Mouse (Mus musculus): ENCODE results near the gene Ttll1. TPM values are rescaled to one million over a fixed set of nuclear protein-coding genes. Genes with fewer than 3 reads are reported as not detected.
"Not testable (repeated sequence)": the region's sequence is repeated elsewhere in the genome, so short reads cannot be mapped to it uniquely, and the experiment has no call there.

Ttll1 gene
- polyA plus RNA-seq, 1 experiment from 2014 or later, result 13.8 TPM

- ATAC-seq (no peak), DNase-seq (ENCODE audit: low spot score) (no peak)
- no peak overlapping the region for H3K4me3 ChIP-seq (ENCODE audit: low read depth, low read length)
- H3K9me3 ChIP-seq (ENCODE audit: low read length), result no peaks in the 10 kb centered on the region
- no peaks in the 10 kb centered on the region for H3K36me3 ChIP-seq (ENCODE audit: insufficient read depth, low read length)
- no peak overlapping the region for H3K27ac ChIP-seq (ENCODE audit: low read length)
- no peak overlapping the region for H3K9ac ChIP-seq (replicated peaks; ENCODE audit: low read depth)
- H3K4me1 ChIP-seq (ENCODE audit: insufficient read depth, low read depth, low read length), result no peaks in the 10 kb centered on the region
- 47% methylated on average over 4 of the region's 4 CpGs for WGBS
- H3K27me3 ChIP-seq (replicated peaks; ENCODE audit: insufficient read depth, low read length), result no peaks in the 10 kb centered on the region
- no peak overlapping the region for H3K4me2 ChIP-seq (replicated peaks; ENCODE audit: low read depth, low read length)
- TF ChIP-seq CTCF (IDR thresholded peaks at IDR 0.05) (no peak), EP300 (IDR thresholded peaks at IDR 0.05) (no peak)
Observed at GRCm38 (mm10) chr15:83466331-83466730, 44.4 kb downstream of the Ttll1 start.

- Histone ChIP-seq H3K9me3 (ENCODE audit: low read length) (no peaks in the 10 kb centered on the region), H3K27me3 (replicated peaks; ENCODE audit: insufficient read depth, low read length) (no peaks in the 10 kb centered on the region), H3K9ac (replicated peaks; ENCODE audit: low read depth) (no peak overlapping the region), H3K4me2 (replicated peaks; ENCODE audit: low read depth, low read length) (0 out of 2 replicates have a peak overlapping the region, but pooled peaks have one; percentile 5), H3K27ac (ENCODE audit: low read length) (no peak overlapping the region), H3K4me3 (ENCODE audit: low read depth, low read length) (no peak overlapping the region), H3K4me1 (ENCODE audit: insufficient read depth, low read depth, low read length) (no peaks in the 10 kb centered on the region), H3K36me3 (ENCODE audit: insufficient read depth, low read length) (no peaks in the 10 kb centered on the region)
- TF ChIP-seq CTCF (IDR thresholded peaks at IDR 0.05) (peak; percentile 59), EP300 (IDR thresholded peaks at IDR 0.05) (no peak)
- whole genome bisulfite sequencing, result 71% methylated on average over 19 of the region's 19 CpGs
- no peak for DNase-seq (ENCODE audit: low spot score)
- ATAC-seq, result peak; percentile 29
Observed at GRCm38 (mm10) chr15:83464905-83465650, 45.6 kb downstream of the Ttll1 start.

GRCm38 (mm10) chr15:83464083-83464904 is 46.4 kb downstream of the Ttll1 start, which contains the start of gene Pacsin2:
Gene Pacsin2, minus strand, starts transcription at chr15:83464606.
- H3K4me1 ChIP-seq (ENCODE audit: insufficient read depth, low read depth, low read length), result no peaks in the 10 kb centered on the region
- ATAC-seq, result peak; percentile 99

GRCm38 (mm10) chr15:83463369-83464082 is 47.2 kb downstream of the Ttll1 start:
- H3K9me3 ChIP-seq (ENCODE audit: low read length), result no peaks in the 10 kb centered on the region
- H3K4me1 ChIP-seq (ENCODE audit: insufficient read depth, low read depth, low read length), result no peaks in the 10 kb centered on the region
- H3K9ac ChIP-seq (replicated peaks; ENCODE audit: low read depth), result peak overlapping the region; percentile 82
- WGBS, result 6% methylated on average over 17 of the region's 17 CpGs
- DNase-seq (ENCODE audit: low spot score) (peak; percentile 41), ATAC-seq (no peak)
- H3K27ac ChIP-seq (ENCODE audit: low read length), result peak overlapping the region; percentile 90
- H3K27me3 ChIP-seq (replicated peaks; ENCODE audit: insufficient read depth, low read length), result no peaks in the 10 kb centered on the region
- peak overlapping the region; percentile 75 for H3K4me3 ChIP-seq (ENCODE audit: low read depth, low read length)
- TF ChIP-seq EP300 (IDR thresholded peaks at IDR 0.05), result no peak
- TF ChIP-seq CTCF (IDR thresholded peaks at IDR 0.05), result no peak
- H3K36me3 ChIP-seq (ENCODE audit: insufficient read depth, low read length), result no peaks in the 10 kb centered on the region
- H3K4me2 ChIP-seq (replicated peaks; ENCODE audit: low read depth, low read length), result peak overlapping the region; percentile 91

More at GRCm38 (mm10) chr15:83464083-83464904, 46.4 kb downstream of the Ttll1 start, which contains the start of gene Pacsin2:
- peak within 1 kb of the TSS; percentile 75 for H3K4me3 ChIP-seq (ENCODE audit: low read depth, low read length)
- no peaks in the 10 kb centered on the region for H3K27me3 ChIP-seq (replicated peaks; ENCODE audit: insufficient read depth, low read length)
- no peaks in the 10 kb centered on the region for H3K9me3 ChIP-seq (ENCODE audit: low read length)
- peak within 1 kb of the TSS; percentile 82 for H3K9ac ChIP-seq (replicated peaks; ENCODE audit: low read depth)
- H3K36me3 ChIP-seq (ENCODE audit: insufficient read depth, low read length), result no peaks in the 10 kb centered on the region
- H3K4me2 ChIP-seq (replicated peaks; ENCODE audit: low read depth, low read length), result peak within 1 kb of the TSS; percentile 91
- under 1% methylated on average over 83 of the region's 88 CpGs for WGBS
- peak; percentile 100 for DNase-seq (ENCODE audit: low spot score)
- TF ChIP-seq EP300 (IDR thresholded peaks at IDR 0.05), result 0 out of 2 replicates have a peak, but pooled peaks have one; percentile 39
- no peak for TF ChIP-seq CTCF (IDR thresholded peaks at IDR 0.05)
- H3K27ac ChIP-seq (ENCODE audit: low read length), result peak within 1 kb of the TSS; percentile 90

GRCm38 (mm10) chr15:83462349-83462748 is 48.3 kb downstream of the Ttll1 start:
- H3K4me1 ChIP-seq (ENCODE audit: insufficient read depth, low read depth, low read length); ATAC-seq; H3K9ac ChIP-seq (replicated peaks; ENCODE audit: low read depth); H3K9me3 ChIP-seq (ENCODE audit: low read length); H3K27ac ChIP-seq (ENCODE audit: low read length); DNase-seq (ENCODE audit: low spot score); H3K27me3 ChIP-seq (replicated peaks; ENCODE audit: insufficient read depth, low read length); H3K4me3 ChIP-seq (ENCODE audit: low read depth, low read length); H3K36me3 ChIP-seq (ENCODE audit: insufficient read depth, low read length): not testable (repeated sequence)
- peak overlapping the region; percentile 91; the same call in 1 of the 2 replicates for H3K4me2 ChIP-seq (replicated peaks; ENCODE audit: low read depth, low read length)
- WGBS, result 82% methylated on average over 7 of the region's 8 CpGs

GRCm38 (mm10) chr15:83460891-83461290 is 49.8 kb downstream of the Ttll1 start:
- Histone ChIP-seq H3K9me3 (ENCODE audit: low read length) (no peaks in the 10 kb centered on the region), H3K4me1 (ENCODE audit: insufficient read depth, low read depth, low read length) (no peaks in the 10 kb centered on the region), H3K36me3 (ENCODE audit: insufficient read depth, low read length) (no peaks in the 10 kb centered on the region), H3K27ac (ENCODE audit: low read length) (no peak overlapping the region), H3K9ac (replicated peaks; ENCODE audit: low read depth) (no peak overlapping the region), H3K27me3 (replicated peaks; ENCODE audit: insufficient read depth, low read length) (no peaks in the 10 kb centered on the region), H3K4me2 (replicated peaks; ENCODE audit: low read depth, low read length) (no peak overlapping the region), H3K4me3 (ENCODE audit: low read depth, low read length) (no peak overlapping the region)
- ATAC-seq (no peak), DNase-seq (ENCODE audit: low spot score) (no peak)
- WGBS, result 75% methylated on average over 3 of the region's 3 CpGs
- TF ChIP-seq EP300 (IDR thresholded peaks at IDR 0.05) (no peak), CTCF (IDR thresholded peaks at IDR 0.05) (no peak)
